Comparison of ENCODE assay signal across 18 mouse cellular contexts in the genomic region with DNA sequence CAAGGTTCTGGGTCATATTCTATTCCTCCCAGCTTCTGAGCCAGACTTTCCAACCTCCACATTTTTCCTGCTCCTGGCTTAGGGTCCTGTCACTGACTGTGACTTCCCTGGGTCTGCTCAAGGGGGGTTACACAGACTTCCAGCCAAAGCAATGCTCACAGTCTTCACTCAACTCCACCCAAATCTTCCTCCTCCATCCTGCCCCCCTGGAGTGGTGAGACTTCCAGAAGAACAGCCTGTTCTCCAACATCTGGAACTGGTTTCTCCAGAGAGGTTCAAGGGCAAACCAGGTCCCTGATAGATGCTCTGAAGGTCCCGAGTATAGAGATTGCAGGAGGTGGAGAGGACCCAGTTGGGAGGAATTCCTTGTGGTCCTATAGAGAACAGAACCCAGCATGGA. TPM values are rescaled to one million over a fixed set of nuclear protein-coding genes. Genes with fewer than 3 reads are reported as not detected.
A peak's percentile ranks its signal among the peaks of the same experiment; 100 is the strongest.
DNase-seq lines count a peak whose midpoint lies in the region; ATAC-seq and TF ChIP-seq lines count a peak whose summit lies in the region.
"Had no signal": no experiment of that assay in that cellular context is flagged by ENCODE, and none has a peak within 500 bp of the region (broad histone marks: within the 10 kb centered on the region; RNA-seq: fewer than 3 reads in every experiment).

No protein-coding gene starts in this region.

- no peaks in the 10 kb centered on the region for H3K9me3 ChIP-seq in heart, embryonic 15.5 days (replicated peaks)
- no peaks in the 10 kb centered on the region for H3K9me3 ChIP-seq in kidney, embryonic 15.5 days (replicated peaks)
- H3K9me3 ChIP-seq: forebrain, embryonic 10.5 days; hindbrain, embryonic 13.5 days; limb, embryonic 13.5 days; liver, embryonic 12.5 days; midbrain, embryonic 10.5 days had no signal

- no peak for TF ChIP-seq CTCF in heart, adult 2 months (IDR thresholded peaks at IDR 0.05)

- intact Hi-C loops in heart, adult 2 months (cut with DNase I): no loop called here

- H3K36me3 ChIP-seq in heart, embryonic 15.5 days: no peaks in the 10 kb centered on the region
- no peaks in the 10 kb centered on the region for H3K36me3 ChIP-seq in heart, adult 2 months (ENCODE audit: control insufficient read depth, insufficient read depth, low read length)
- no peaks in the 10 kb centered on the region for H3K36me3 ChIP-seq in kidney, embryonic 15.5 days
- H3K36me3 ChIP-seq: forebrain, embryonic 10.5 days; hindbrain, embryonic 13.5 days; limb, embryonic 13.5 days; liver, embryonic 12.5 days; midbrain, embryonic 10.5 days had no signal

- no peak overlapping the region for H3K4me2 ChIP-seq in heart, embryonic 15.5 days
- no peak overlapping the region for H3K4me2 ChIP-seq in kidney, embryonic 15.5 days
- H3K4me2 ChIP-seq: hindbrain, embryonic 13.5 days; limb, embryonic 13.5 days; liver, embryonic 12.5 days had no signal

- peaks cover 45% of the 10 kb centered on the region for H3K4me1 ChIP-seq in heart, embryonic 15.5 days (replicated peaks)
- H3K4me1 ChIP-seq in heart, adult 2 months (ENCODE audit: control insufficient read depth, insufficient read depth, low read length): peaks cover 2% of the 10 kb centered on the region
- H3K4me1 ChIP-seq in kidney, embryonic 15.5 days: peaks cover 81% of the 10 kb centered on the region

- H3K9ac ChIP-seq in heart, embryonic 15.5 days: no peak overlapping the region
- no peak overlapping the region for H3K9ac ChIP-seq in heart, adult 2 months (ENCODE audit: low read depth, low read length)
- no peak overlapping the region for H3K9ac ChIP-seq in kidney, embryonic 15.5 days
- H3K9ac ChIP-seq: hindbrain, embryonic 13.5 days; limb, embryonic 13.5 days; liver, embryonic 12.5 days had no signal

- WGBS in heart, embryonic 15.5 days: 48% methylated on average over 1 of the region's 1 CpGs
- WGBS in heart, adult 2 months: 63% methylated on average over 1 of the region's 1 CpGs
- 39% methylated on average over 1 of the region's 1 CpGs for WGBS in kidney, embryonic 15.5 days

- H3K4me3 ChIP-seq in heart, embryonic 15.5 days: no peak overlapping the region
- H3K4me3 ChIP-seq in heart, adult 2 months: no peak overlapping the region
- no peak overlapping the region for H3K4me3 ChIP-seq in kidney, embryonic 15.5 days (replicated peaks)
- H3K4me3 ChIP-seq: forebrain, embryonic 10.5 days; hindbrain, embryonic 13.5 days; limb, embryonic 13.5 days; liver, embryonic 12.5 days; midbrain, embryonic 10.5 days had no signal

- no peak for TF ChIP-seq EP300 in heart, adult 2 months (IDR thresholded peaks at IDR 0.05; ENCODE audit: insufficient read depth, low read depth, low read length)

- H3K79me2 ChIP-seq in heart, adult 2 months (replicated peaks; ENCODE audit: control insufficient read depth, insufficient read depth, low read length): no peaks in the 10 kb centered on the region

- no peak for ATAC-seq in heart, embryonic 15.5 days (replicated peaks; ENCODE audit: insufficient number of reproducible peaks, insufficient read depth, low FRiP score, low read depth)
- no peak for ATAC-seq in kidney, embryonic 15.5 days (replicated peaks; ENCODE audit: low FRiP score)
- ATAC-seq: forebrain, embryonic 16.5 days; inflammation-experienced regulatory T-cells, adult 6 months; liver, embryonic 12.5 days; midbrain, embryonic 16.5 days had no signal

- no peak for TF ChIP-seq POLR2A in heart, adult 2 months (IDR thresholded peaks at IDR 0.05; ENCODE audit: insufficient read depth, low read depth, low read length)

- peak overlapping the region; percentile 8; the same call in 1 of the 2 replicates for H3K27ac ChIP-seq in heart, embryonic 15.5 days
- no peak overlapping the region for H3K27ac ChIP-seq in heart, adult 2 months
- H3K27ac ChIP-seq in kidney, embryonic 15.5 days: peak overlapping the region; percentile 73
- H3K27ac ChIP-seq: forebrain, embryonic 10.5 days; hindbrain, embryonic 13.5 days; limb, embryonic 13.5 days; liver, embryonic 12.5 days; midbrain, embryonic 10.5 days had no signal

- DNase-seq in heart, adult 2 months: no peak
- DNase-seq in kidney, adult 9 months: no peak
- peak; percentile 58 for DNase-seq in testis, postnatal 14 days (ENCODE audit: low spot score)
- no peak for DNase-seq in testis, postnatal 10 days (ENCODE audit: low spot score)
- DNase-seq in adipocyte (ENCODE audit: low spot score): no peak
- DNase-seq: cerebellum, adult 11 months; cerebellum, adult 9-11 months; thymus, postnatal 25 days had no signal

- H3K27me3 ChIP-seq in heart, embryonic 15.5 days: peaks cover 6% of the 10 kb centered on the region; the same call in 1 of the 2 replicates
- H3K27me3 ChIP-seq in heart, adult 2 months (ENCODE audit: control insufficient read depth, insufficient read depth, low read length): no peaks in the 10 kb centered on the region
- H3K27me3 ChIP-seq in kidney, embryonic 15.5 days: peaks cover 4% of the 10 kb centered on the region

RNA-seq across cellular contexts. Expression of a gene that starts 6.9 kb away (rescaled TPM):
- 7.5 and 11.2 TPM in 2 replicates for polyA plus RNA-seq in heart, embryonic 15.5 days (2015; fragmentation: Nextera tagmentation; extraction: Ambion mirVana)
- 1 to 10 TPM; 3.8 to 5.8 TPM for total RNA-seq in heart, adult 2 months (2021)
- polyA plus RNA-seq in heart, adult 2 months (2012; rRNA removed): 3.3 and 4.5 TPM in 2 replicates
- polyA plus RNA-seq in kidney, embryonic 15.5 days (2015; fragmentation: Nextera tagmentation; extraction: Ambion mirVana): 14.0 and 14.9 TPM in 2 replicates

RNA-seq across cellular contexts. Expression of a gene that starts 41.8 kb away (rescaled TPM):
- 26.6 and 48.2 TPM in 2 replicates for polyA plus RNA-seq in heart, embryonic 15.5 days (2015; fragmentation: Nextera tagmentation; extraction: Ambion mirVana)
- total RNA-seq in heart, adult 2 months (2021): 10 to 100 TPM; 35.5 to 37.5 TPM
- polyA plus RNA-seq in heart, adult 2 months (2012; rRNA removed): 102 and 118 TPM in 2 replicates
- polyA plus RNA-seq in kidney, embryonic 15.5 days (2015; fragmentation: Nextera tagmentation; extraction: Ambion mirVana): 37.7 and 46.7 TPM in 2 replicates
